Mouse (Mus musculus): ENCODE data around the gene Zfp473. TPM values are rescaled to one million over a fixed set of nuclear protein-coding genes. Genes with fewer than 3 reads are reported as not detected.
"Not testable (repeated sequence)": the region's sequence is repeated elsewhere in the genome, so short reads cannot be mapped to it uniquely, and the experiment has no call there.

Gene Zfp473
- total RNA-seq, 2 experiments from 2014 or later = 1.0 to 1.2 TPM

DNA sequence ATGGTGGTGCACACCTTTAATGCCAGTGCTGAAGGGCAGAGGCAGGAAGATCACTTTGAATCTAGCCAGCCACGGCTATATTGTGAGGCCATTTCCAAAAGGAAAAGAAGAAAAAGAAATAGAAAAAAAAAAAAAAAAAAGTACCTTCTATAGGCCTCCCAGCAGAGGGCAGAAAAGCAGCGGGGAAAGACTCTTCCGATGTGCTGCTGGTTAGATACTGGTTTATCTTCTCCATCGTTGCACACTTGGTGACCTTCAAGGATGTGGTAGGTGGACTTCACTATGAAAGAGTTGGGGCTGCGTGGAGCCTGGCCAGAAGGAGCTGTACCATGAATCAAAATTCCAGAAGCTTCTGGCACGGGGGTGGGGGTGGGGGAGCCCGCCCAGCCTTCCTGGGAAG lies 26.5 kb downstream of the Zfp473 start:
- 0 out of 2 replicates have a peak, but pooled peaks have one; percentile 23 for ATAC-seq (replicated peaks; ENCODE audit: poor library complexity)

GRCm38 (mm10) chr7:44722058-44722457 lies 28.8 kb downstream of the Zfp473 start:
- ATAC-seq (replicated peaks; ENCODE audit: poor library complexity) = no peak

DNA sequence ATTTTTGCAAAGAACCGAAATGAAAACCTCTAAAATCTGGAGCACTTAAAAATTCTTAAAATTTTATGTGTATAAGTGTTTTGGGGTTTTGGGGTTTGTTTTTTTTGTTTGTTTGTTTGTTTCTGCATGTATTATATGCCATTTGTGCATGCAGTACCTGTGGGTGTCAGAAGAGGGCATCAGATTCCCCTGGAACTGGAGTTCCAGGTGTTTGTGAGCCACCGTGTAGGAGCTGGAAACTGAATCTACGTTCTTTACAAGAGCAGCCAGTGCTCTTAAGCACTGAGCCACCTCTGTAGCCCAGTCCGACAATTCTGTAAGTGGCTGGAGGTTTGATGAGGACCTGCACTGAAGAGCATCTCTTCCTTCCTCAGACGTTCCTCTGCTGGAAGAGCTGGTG lies 41.0 kb downstream of the Zfp473 start:
- ATAC-seq (replicated peaks; ENCODE audit: poor library complexity) = no peak

GRCm38 (mm10) chr7:44708574-44708973 lies 42.3 kb downstream of the Zfp473 start, which contains the start of gene Izumo2:
Gene Izumo2 (plus strand): TSS chr7:44708742.
- ATAC-seq (replicated peaks; ENCODE audit: poor library complexity) = no peak

GRCm38 (mm10) chr7:44708093-44708492 lies 42.8 kb downstream of the Zfp473 start:
- ATAC-seq (replicated peaks; ENCODE audit: poor library complexity) = not testable (repeated sequence)

GRCm38 (mm10) chr7:44707169-44707675 lies 43.6 kb downstream of the Zfp473 start:
- no peak for ATAC-seq (replicated peaks; ENCODE audit: poor library complexity)

DNA sequence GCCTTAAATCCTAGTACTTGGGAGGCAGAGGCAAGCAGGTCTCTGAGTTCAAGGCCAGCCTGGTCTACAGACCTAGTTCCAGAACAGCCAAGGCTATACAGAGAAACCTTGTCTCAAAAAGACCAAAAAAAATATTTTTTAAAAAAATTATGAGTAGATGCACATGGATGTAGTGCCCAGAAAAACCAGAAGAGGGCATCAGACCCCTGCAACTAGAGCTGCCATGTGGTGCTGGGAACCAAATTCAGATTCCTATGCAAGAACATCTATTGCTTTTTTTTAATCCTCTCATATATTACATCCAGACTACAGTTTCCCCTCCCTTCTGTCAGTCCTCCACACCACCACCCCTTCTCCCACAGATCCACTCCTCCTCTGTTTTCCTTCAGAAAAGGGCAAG lies 44.5 kb downstream of the Zfp473 start:
- no peak for ATAC-seq (replicated peaks; ENCODE audit: poor library complexity)

DNA sequence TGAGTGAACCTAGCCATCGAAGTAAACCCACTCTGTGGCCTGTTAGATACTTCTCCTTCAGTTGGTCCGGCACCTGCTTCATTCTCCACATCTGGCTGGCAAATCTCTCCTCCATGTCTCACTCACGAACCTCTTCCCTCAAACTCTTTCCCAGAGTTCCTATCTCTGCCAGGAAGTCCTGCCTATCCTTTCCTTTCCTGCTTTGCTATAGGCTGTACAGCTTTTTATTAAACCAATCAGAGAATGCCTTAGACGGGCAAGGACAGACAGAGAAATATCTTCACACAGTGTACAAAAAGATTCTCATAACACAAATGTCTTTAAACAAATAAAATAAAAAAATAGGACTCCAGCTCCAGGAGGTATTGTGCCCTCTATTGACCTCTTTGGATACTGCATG lies 45.8 kb downstream of the Zfp473 start:
- ATAC-seq (replicated peaks; ENCODE audit: poor library complexity) = no peak

GRCm38 (mm10) chr7:44704363-44704762 lies 46.5 kb downstream of the Zfp473 start:
- ATAC-seq (replicated peaks; ENCODE audit: poor library complexity) = peak; percentile 48; the same call in 1 of the 2 replicates

DNA sequence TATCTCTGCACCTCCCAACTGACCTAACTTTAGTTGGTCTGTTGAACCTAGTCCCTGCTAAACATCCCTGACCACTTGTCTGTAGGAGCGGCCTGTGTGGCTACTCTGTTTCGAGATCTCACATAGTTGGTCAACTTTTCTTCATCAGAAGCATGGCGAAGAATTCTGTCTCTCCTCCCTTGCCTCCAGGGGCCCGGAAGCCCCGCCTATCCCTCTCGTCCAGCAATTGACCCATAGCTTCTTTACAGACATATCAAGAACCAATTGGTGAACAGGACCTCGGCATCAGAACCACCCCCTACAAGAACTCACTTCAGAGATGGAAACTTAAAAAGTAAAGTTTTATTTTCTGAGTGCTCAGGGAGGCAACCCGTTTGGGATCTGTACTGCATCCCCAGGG lies 47.9 kb downstream of the Zfp473 start:
- ATAC-seq (replicated peaks; ENCODE audit: poor library complexity) = no peak

DNA sequence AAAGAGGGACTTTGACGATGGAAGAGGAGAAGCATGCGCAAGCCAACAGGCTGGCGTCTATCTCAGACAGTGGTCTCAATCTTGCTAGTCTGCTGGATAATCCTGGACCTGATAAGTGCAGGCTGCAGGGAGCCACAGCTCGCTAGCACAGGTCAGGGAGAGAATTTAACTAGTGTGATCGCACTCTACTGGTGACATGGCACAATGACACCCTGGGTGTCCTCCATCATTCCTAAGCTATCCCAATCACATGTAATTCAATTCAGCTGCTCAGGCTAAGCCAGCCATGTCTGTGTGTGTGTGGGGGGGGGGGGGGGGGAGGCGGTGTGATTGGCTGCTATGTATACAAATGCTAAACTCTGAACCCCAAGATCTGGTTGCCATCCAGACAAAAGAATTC lies 48.9 kb downstream of the Zfp473 start:
- peak; percentile 77 for ATAC-seq (replicated peaks; ENCODE audit: poor library complexity)

- peak; percentile 66 for ATAC-seq (replicated peaks; ENCODE audit: poor library complexity)
Measured at GRCm38 (mm10) chr7:44697980-44698379, 52.9 kb downstream of the Zfp473 start.

DNA sequence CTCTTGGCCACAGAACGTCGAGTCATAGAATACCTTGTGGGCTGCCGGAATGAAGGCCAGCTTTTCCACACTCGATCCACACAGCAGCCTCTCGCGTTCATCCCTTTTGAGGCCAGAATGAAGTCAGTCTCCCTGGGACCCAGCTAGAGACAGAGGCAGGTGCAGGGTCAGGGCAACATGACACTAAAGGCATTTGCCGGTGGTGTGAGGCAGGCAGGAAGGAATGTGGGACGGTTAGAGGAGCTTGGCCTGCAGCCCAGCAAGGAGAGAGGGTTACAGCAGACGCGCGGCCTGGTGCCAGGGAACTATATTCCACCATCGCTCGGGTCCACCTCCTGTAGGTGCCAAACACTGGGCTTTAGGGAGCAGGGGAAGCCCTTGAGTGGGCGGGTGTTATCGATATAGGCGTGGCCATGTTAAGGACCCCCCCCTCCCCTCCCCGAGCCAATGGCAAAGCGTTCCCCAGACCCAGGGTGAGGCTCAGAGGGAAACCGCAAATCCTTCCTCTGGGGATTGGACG lies 53.6 kb downstream of the Zfp473 start:
- ATAC-seq (replicated peaks; ENCODE audit: poor library complexity) = peak; percentile 55

- ATAC-seq (replicated peaks; ENCODE audit: poor library complexity) = no peak
Measured at GRCm38 (mm10) chr7:44695223-44695622, 55.6 kb downstream of the Zfp473 start.

DNA sequence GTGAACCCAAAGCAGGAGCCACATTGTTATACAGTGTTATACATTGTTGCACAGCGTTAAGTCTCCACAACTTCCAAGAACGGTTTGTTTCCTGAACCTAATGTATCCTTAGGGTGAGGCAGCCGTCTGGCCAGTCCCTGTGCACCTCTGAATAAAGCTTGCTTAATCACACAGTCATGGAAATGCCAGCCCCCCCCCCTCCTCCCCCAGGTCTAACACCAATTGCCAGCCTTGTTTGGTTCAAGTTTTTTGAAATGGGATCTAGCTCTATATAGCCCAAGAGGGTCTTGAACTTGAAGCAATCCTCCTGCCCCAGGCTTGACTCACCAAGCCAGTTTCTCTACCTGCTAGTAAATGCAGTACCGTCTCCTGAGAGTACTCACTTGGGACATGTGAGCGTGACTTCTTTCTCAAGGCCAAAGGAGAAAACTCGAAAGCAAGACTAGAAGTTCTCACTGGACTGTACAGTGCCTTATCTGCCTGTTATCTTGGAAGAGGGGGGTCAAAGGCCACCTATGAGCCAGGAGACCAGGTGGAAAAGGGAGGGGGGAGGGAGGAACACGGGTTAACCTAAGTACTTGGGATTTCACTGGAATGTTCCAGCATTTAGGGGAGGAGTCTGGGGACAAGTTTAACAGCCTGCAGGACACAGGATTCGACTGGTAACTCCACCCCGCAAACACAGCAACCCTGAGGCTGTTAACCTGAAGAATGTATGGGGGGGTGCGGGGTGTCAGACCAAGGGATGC lies 57.2 kb downstream of the Zfp473 start:
- no peak for ATAC-seq (replicated peaks; ENCODE audit: poor library complexity)

- no peak for ATAC-seq (replicated peaks; ENCODE audit: poor library complexity)
Measured at GRCm38 (mm10) chr7:44689331-44689730, 61.5 kb downstream of the Zfp473 start.

GRCm38 (mm10) chr7:44688890-44689289 lies 62.0 kb downstream of the Zfp473 start:
- no peak for ATAC-seq (replicated peaks; ENCODE audit: poor library complexity)

DNA sequence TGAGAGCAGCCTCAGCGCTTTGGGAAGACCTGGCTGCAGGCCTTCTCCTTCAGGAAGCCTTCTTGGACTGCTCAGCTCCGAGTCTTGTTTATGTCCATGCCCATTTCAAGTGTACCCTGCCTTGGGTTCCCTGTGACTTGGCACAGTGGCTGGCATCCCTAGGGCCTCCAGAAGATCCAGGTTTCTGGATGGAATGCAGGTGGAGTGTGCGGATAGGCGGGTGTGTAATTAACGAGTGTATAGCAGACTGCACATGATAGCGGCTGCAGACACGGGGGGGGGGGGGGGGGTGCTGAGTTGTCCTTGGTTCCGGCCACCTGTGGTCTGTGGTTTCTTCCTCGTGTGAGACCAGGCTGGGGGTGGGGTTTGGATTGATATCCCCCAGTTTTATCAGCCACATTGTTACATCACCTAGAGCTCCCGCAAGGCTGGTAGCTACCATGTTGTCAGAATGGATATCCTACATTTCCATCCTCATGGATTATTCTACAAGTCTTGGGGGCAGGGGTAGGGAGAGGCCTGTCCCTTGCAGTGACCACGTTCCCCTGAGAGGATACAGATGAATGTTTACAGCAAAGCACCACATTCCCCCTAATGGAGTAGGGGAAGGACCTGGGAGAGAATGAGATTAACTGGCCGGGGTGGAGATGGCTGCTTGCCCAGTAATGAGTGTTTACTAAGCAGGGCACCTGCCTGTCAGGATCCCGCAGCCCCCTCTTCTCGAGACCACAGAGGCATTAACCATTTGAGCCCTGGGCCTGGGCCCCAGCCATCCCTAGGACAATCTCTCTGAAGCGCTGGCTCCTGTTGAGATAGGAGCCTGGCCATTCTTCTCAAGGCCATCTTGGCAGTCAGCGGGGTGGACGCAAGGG lies 65.1 kb downstream of the Zfp473 start:
- peak; percentile 67 for ATAC-seq (replicated peaks; ENCODE audit: poor library complexity)

GRCm38 (mm10) chr7:44683656-44684055 lies 67.2 kb downstream of the Zfp473 start:
- ATAC-seq (replicated peaks; ENCODE audit: poor library complexity) = no peak
